Mouse (Mus musculus): ENCODE results near the gene Atf7ip.

The Atf7ip gene

DNA sequence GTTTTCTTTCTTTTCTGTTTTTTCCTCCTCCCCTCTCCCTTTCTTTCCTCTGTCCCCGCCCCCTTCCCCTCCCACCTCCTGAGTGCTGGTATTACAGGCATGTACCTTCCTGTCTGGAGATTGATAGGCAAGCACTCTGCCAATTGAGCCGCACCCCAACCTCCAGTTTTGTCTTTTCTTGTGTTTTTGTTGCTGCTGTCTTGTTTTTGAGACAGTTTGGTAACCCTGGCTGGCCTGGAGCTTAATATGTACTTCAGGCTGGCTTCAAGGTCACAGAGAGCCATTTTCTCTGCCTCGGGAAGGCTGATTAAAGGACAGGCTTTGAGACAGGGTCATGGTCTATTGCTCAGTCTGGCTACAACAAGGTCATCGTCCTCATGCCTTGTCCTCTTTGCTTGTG lies 18.8 kb downstream of the Atf7ip start:
- DNase-seq (ENCODE audit: low spot score in 2 of 2): no peak

GRCm38 (mm10) chr6:136525567-136525966 lies 19.6 kb downstream of the Atf7ip start:
- no peak for DNase-seq (ENCODE audit: low spot score in 2 of 2)

DNA sequence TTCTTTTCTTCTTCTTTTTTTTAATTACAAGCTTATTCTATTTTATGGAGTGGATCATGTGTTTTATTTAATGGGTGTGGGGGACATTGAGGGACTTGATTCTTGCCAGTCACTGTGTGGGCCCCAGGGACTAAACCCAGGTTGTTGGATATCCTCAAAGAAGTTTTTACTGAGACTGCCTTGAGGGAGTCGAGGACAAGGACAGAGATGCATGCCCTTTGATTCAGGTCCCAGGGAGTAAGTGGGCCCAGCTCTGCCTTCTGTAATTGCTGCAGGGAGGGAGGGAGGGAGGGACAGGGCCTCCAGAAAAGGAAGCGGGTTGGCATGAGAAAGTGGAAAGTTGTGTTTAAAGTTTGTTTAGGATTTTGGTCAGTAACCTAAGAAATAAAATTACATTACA lies 23.2 kb downstream of the Atf7ip start:
- no peak for DNase-seq (ENCODE audit: low spot score in 2 of 2)

- DNase-seq (ENCODE audit: low spot score in 2 of 2): no peak
Observed at GRCm38 (mm10) chr6:136531792-136532230, 25.8 kb downstream of the Atf7ip start.

- DNase-seq (ENCODE audit: low spot score in 2 of 2): peak; percentile 35 to 67
Observed at GRCm38 (mm10) chr6:136532535-136533291, 26.7 kb downstream of the Atf7ip start.

DNA sequence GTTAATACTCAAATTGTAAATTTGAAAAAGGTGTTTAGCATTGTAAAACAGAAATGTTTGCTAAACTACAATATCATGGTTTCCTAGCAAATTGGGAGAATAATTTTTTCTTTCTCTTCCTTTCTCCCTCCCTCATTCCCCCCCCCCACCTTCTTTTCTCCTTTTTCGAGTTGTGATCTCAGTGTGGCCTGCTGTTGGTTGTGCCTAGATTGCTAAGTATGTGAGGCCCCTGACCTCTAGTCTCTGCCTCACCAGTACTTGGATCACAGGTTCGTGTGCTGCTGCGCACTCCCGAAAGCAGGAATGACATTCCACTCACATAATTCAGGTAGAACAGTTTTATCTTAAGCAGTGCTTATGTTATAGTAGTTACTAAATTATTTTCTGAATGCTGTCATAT lies 27.8 kb downstream of the Atf7ip start:
- no peak for DNase-seq (ENCODE audit: low spot score in 2 of 2)

GRCm38 (mm10) chr6:136534444-136534843 lies 28.5 kb downstream of the Atf7ip start:
- DNase-seq (ENCODE audit: low spot score in 2 of 2): no peak

DNA sequence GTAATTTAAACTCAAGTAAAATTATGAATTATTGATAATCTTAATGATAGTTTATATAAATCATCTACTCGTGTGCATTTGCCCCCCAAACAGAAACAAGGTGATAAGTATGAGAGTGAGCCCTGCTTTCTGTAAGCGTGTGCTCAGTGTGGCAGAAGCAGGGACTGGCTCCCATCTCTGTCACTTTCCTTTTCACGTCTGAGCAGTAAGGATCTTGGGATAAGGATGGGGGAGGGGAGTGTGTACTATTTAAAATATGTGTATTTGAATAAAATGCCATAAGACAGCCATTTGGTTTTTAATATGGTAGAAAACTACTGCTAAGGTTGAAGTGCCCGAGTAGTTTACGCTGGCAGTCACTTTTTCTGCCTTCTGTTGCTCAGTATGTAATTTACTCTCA lies 29.2 kb downstream of the Atf7ip start:
- DNase-seq (ENCODE audit: low spot score in 2 of 2): no peak

GRCm38 (mm10) chr6:136536121-136536520 lies 30.2 kb downstream of the Atf7ip start:
- DNase-seq (ENCODE audit: low spot score in 2 of 2): no peak

- DNase-seq (ENCODE audit: low spot score in 2 of 2): no peak
Observed at GRCm38 (mm10) chr6:136541350-136541749, 35.4 kb downstream of the Atf7ip start.

DNA sequence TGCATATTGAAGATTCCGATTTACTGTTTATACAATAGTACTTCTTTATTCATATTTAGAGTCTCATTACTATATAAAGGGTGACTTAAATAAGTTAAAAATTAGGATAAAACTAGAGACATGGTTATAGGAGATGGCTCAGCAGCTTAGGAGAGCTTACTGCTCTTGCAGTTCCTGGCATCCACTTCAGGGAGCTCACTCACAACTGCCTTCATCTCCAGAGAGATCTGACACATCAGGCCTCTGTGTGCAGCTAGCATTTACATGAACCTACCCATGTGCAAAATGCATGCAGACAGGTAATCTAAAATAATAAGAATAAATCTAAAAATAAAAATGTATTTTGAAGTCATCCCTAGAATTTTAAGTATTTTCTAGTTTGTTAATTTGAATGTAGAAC lies 36.1 kb downstream of the Atf7ip start:
- no peak for DNase-seq (ENCODE audit: low spot score in 2 of 2)

DNA sequence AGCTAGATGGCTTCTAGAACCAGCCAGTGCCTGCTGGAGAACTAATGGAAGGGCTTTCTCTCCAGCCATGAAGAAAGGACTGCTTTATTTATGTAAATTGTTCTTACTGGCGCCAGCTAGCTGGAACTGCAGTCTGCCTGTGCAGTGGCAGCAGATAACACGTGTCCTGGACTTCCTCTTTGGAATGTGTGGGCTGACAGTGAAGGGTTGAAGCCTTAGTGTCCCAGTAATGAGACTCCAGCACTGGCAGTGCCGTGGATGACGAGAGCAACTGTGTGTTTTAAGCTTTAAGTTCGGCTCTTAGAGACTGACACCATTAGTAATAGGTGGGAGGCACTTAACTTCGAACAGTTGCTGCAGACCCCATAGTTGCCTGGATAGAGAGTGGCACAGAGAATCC lies 37.2 kb downstream of the Atf7ip start:
- no peak for DNase-seq (ENCODE audit: low spot score in 2 of 2)

GRCm38 (mm10) chr6:136545284-136545870 lies 39.4 kb downstream of the Atf7ip start:
- DNase-seq (ENCODE audit: low spot score in 2 of 2): no peak

DNA sequence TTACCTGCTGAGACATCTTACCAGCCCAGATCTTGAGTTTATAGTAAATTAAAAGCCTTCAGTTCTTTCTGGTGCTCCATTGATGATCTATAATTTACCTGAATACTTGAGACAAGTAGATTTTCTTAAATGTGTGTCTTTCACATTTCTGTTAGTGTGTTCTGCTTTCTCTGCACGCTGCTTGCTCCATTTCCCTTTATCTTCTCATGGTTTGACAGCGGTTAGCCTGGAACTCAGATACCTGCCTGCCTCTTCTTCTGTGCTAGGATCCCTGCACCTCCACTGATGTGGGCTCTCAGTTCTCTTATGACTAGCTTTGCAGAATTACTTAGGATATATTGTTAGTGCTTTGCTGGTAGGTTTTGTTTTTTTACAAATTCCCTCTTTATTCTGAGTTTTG lies 40.3 kb downstream of the Atf7ip start:
- no peak for DNase-seq (ENCODE audit: low spot score in 2 of 2)

GRCm38 (mm10) chr6:136546987-136547386 lies 41.0 kb downstream of the Atf7ip start:
- no peak for DNase-seq (ENCODE audit: low spot score in 2 of 2)

GRCm38 (mm10) chr6:136548041-136548770 lies 42.2 kb downstream of the Atf7ip start:
- peak in 1 of 2 experiments; percentile 65 for DNase-seq (ENCODE audit: low spot score in 2 of 2)

DNA sequence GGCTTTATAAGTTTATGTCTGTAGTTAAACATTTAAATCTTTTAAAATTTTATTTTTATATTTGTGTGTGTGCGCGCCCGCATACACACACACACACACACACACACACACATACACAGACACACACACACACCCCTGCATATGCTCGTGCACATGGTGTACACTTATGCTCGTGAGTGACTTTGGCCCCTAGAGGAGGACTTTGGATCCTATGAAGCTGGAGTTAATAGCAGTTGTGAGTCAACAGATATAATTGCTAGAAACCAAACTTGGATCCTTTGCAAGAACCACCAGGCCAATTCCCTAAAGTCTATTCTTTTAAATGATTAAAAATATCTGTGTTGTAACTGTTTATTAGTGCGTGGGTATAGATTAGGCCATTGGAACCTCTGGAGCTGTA lies 42.8 kb downstream of the Atf7ip start:
- DNase-seq (ENCODE audit: low spot score in 2 of 2): no peak

DNA sequence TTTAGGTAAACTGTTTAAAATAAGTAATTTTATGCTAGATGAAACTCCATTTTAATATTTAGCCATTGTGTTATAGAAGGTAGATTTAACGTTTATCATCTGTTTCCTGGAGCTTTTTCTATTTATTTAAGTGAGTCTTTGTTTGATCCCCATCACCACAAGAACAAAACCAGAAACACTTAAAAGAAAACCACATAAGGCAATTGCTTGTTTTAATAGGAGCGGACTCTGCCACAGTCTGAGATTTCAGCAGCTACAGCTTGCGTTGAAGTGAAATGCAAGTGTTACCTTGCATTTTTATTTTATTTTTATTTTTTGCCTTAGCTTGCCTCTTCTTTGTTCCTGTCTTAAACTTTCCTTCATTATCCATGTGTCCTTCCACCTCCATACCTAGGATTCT lies 43.6 kb downstream of the Atf7ip start:
- no peak for DNase-seq (ENCODE audit: low spot score in 2 of 2)

- no peak for DNase-seq (ENCODE audit: low spot score in 2 of 2)
Observed at GRCm38 (mm10) chr6:136550596-136551304, 44.8 kb downstream of the Atf7ip start.

GRCm38 (mm10) chr6:136551550-136552109 lies 45.7 kb downstream of the Atf7ip start:
- DNase-seq (ENCODE audit: low spot score in 2 of 2): no peak

DNA sequence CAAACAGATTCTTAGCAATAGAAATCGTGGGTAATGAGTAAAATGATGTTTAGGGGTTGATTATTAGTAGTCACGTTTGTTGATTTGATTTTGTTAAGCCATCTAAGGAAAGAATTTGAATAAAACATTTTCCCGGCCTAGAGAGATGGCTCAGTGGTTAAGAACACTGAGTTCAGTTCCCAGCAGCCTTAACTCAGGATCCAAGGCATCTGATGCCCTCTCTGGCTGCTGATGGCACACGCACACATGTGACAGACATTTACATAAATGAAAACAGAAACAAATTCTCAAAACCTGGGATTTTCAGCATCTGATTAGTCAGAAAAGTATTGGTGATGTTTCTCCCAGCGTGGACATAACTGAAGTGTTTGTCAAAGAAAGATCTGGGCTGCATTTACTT lies 47.2 kb downstream of the Atf7ip start:
- DNase-seq (ENCODE audit: low spot score in 2 of 2): no peak
